Mouse (Mus musculus): ENCODE measurements around the gene Rprd2. TPM values are rescaled to one million over a fixed set of nuclear protein-coding genes. Genes with fewer than 3 reads are reported as not detected.

Rprd2 gene
- polyA plus RNA-seq, 1 experiment from 2014 or later = 23.9 TPM

Small RNA genes within 50 kb of the gene (microRNA-seq; reads per million reads assigned to microRNA genes)
- not detected for gene Mir7014

Other genes with a start within 250 kb of the Rprd2 start
- 31.2 and 33.9 TPM in 2 replicates for gene Golph3l, start 229.9 kb downstream of the Rprd2 start, polyA plus RNA-seq (2015; fragmentation: Nextera tagmentation; extraction: Ambion mirVana)
- 71.1 and 73.2 TPM in 2 replicates for gene Ensa, start 193.9 kb downstream of the Rprd2 start, polyA plus RNA-seq (2015; fragmentation: Nextera tagmentation; extraction: Ambion mirVana)
- 51.2 and 54.4 TPM in 2 replicates for gene Mcl1, start 160.1 kb downstream of the Rprd2 start, polyA plus RNA-seq (2015; fragmentation: Nextera tagmentation; extraction: Ambion mirVana)
- gene Adamtsl4, start 130.9 kb downstream of the Rprd2 start, polyA plus RNA-seq (2015; fragmentation: Nextera tagmentation; extraction: Ambion mirVana) = 4.0 and 6.3 TPM in 2 replicates
- gene Ecm1, start 79.3 kb downstream of the Rprd2 start, polyA plus RNA-seq (2015; fragmentation: Nextera tagmentation; extraction: Ambion mirVana) = 177 and 231 TPM in 2 replicates
- 47.3 and 58.4 TPM in 2 replicates for gene Tars2, start 58.7 kb downstream of the Rprd2 start, polyA plus RNA-seq (2015; fragmentation: Nextera tagmentation; extraction: Ambion mirVana)
- gene Prpf3, start 37.0 kb upstream of the Rprd2 start, polyA plus RNA-seq (2015; fragmentation: Nextera tagmentation; extraction: Ambion mirVana) = 49.7 and 52.3 TPM in 2 replicates
- gene Mrps21, start 52.7 kb upstream of the Rprd2 start, polyA plus RNA-seq (2015; fragmentation: Nextera tagmentation; extraction: Ambion mirVana) = 404 and 412 TPM in 2 replicates
- gene Ciart, start 63.4 kb upstream of the Rprd2 start, polyA plus RNA-seq (2015; fragmentation: Nextera tagmentation; extraction: Ambion mirVana) = 5.9 and 6.6 TPM in 2 replicates
- gene BC028528, start 73.1 kb upstream of the Rprd2 start, polyA plus RNA-seq (2015; fragmentation: Nextera tagmentation; extraction: Ambion mirVana) = 38.0 and 42.3 TPM in 2 replicates
- gene Aph1a, start 75.1 kb upstream of the Rprd2 start, polyA plus RNA-seq (2015; fragmentation: Nextera tagmentation; extraction: Ambion mirVana) = 37.4 and 40.8 TPM in 2 replicates
- gene Car14, start 85.8 kb upstream of the Rprd2 start, polyA plus RNA-seq (2015; fragmentation: Nextera tagmentation; extraction: Ambion mirVana) = 17.3 and 22.5 TPM in 2 replicates
- gene Anp32e, start 110.4 kb upstream of the Rprd2 start, polyA plus RNA-seq (2015; fragmentation: Nextera tagmentation; extraction: Ambion mirVana) = 247 and 264 TPM in 2 replicates
- gene Plekho1, start 177.1 kb upstream of the Rprd2 start, polyA plus RNA-seq (2015; fragmentation: Nextera tagmentation; extraction: Ambion mirVana) = 43.5 and 44.2 TPM in 2 replicates
- gene Vps45, start 239.6 kb upstream of the Rprd2 start, polyA plus RNA-seq (2015; fragmentation: Nextera tagmentation; extraction: Ambion mirVana) = 39.0 and 39.1 TPM in 2 replicates

All from kidney, embryonic 15.5 days (tissue).